Mouse (Mus musculus): ENCODE results near the gene Prr5l. TPM values are rescaled to one million over a fixed set of nuclear protein-coding genes. Genes with fewer than 3 reads are reported as not detected.

Prr5l gene
- polyA plus RNA-seq, 2 experiments: 1.4 to 1.7 TPM

GRCm38 (mm10) chr2:101754939-101755555 lies 127.8 kb downstream of the Prr5l start:
- ATAC-seq (ENCODE audit: insufficient read depth) (no peak), DNase-seq (ENCODE audit: low read depth in 3 of 3, low spot score in 3 of 3) (no peak)
- WGBS (ENCODE audit: insufficient replicate concordance): 11% methylated on average over 11 of the region's 11 CpGs
- Histone ChIP-seq H3K9ac (replicated peaks) (no peak overlapping the region), H3K4me3 (ENCODE audit: insufficient read depth in 1 of 2, low read depth in 2 of 2, low read length in 2 of 2) (no peak overlapping the region), H3K36me3 (replicated peaks; ENCODE audit: control insufficient read depth, insufficient read depth, low read depth) (no peaks in the 10 kb centered on the region), H3K4me1 (replicated peaks; ENCODE audit: control insufficient read depth in 2 of 2, insufficient read depth in 2 of 2, low read length in 1 of 2) (0 out of 4 replicates have a peak, but pooled peaks cover 0 to 3% of the 10 kb centered on the region in 2 experiments), H3K27me3 (ENCODE audit: control insufficient read depth, insufficient read depth, low read length) (no peaks in the 10 kb centered on the region), H3K4me2 (ENCODE audit: low read depth) (no peak overlapping the region), H3K27ac (no peak overlapping the region), H3K9me3 (ENCODE audit: control insufficient read depth, low read length) (no peaks in the 10 kb centered on the region)
- TF ChIP-seq CTCF (IDR thresholded peaks at IDR 0.05; ENCODE audit: low read depth) (no peak), EP300 (IDR thresholded peaks at IDR 0.05; ENCODE audit: low read depth) (no peak)

- Histone ChIP-seq H3K4me1 (replicated peaks; ENCODE audit: control insufficient read depth in 2 of 2, insufficient read depth in 2 of 2, low read length in 1 of 2) (0 out of 4 replicates have a peak, but pooled peaks cover 0 to 3% of the 10 kb centered on the region in 2 experiments), H3K27ac (no peak overlapping the region), H3K36me3 (replicated peaks; ENCODE audit: control insufficient read depth, insufficient read depth, low read depth) (no peaks in the 10 kb centered on the region), H3K9me3 (ENCODE audit: control insufficient read depth, low read length) (no peaks in the 10 kb centered on the region), H3K27me3 (ENCODE audit: control insufficient read depth, insufficient read depth, low read length) (no peaks in the 10 kb centered on the region), H3K4me2 (ENCODE audit: low read depth) (no peak overlapping the region), H3K9ac (replicated peaks) (no peak overlapping the region), H3K4me3 (ENCODE audit: insufficient read depth in 1 of 2, low read depth in 2 of 2, low read length in 2 of 2) (no peak overlapping the region)
- WGBS (ENCODE audit: insufficient replicate concordance): 56% methylated on average over 4 of the region's 4 CpGs
- ATAC-seq (ENCODE audit: insufficient read depth) (no peak), DNase-seq (ENCODE audit: low read depth in 3 of 3, low spot score in 3 of 3) (no peak)
- TF ChIP-seq CTCF (IDR thresholded peaks at IDR 0.05; ENCODE audit: low read depth) (no peak), EP300 (IDR thresholded peaks at IDR 0.05; ENCODE audit: low read depth) (no peak)
Observed at GRCm38 (mm10) chr2:101754428-101754827, 128.4 kb downstream of the Prr5l start.

DNA sequence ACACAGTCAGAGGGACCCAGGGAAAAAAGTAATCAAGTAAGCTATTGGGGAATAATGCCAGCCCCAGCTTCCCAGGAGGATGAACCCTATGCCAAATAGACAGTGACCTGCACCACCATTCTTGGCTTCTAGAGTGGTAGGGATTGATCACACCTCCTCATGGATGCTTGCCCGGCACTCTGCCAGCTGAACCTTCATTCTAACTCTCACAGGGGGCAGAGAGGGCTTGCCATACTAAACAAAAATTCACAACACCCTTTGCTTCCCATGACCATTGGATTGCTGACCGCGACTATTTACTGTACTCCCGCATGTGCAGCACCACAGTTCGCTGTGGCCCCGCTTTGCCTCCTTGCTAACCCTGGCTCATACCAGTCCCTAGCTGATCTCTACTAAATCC lies 129.8 kb downstream of the Prr5l start:
- 81% methylated on average over 6 of the region's 6 CpGs for WGBS (ENCODE audit: insufficient replicate concordance)
- H3K9ac ChIP-seq (replicated peaks): no peak overlapping the region
- ATAC-seq (ENCODE audit: insufficient read depth): no peak
- no peaks in the 10 kb centered on the region for H3K27me3 ChIP-seq (ENCODE audit: control insufficient read depth, insufficient read depth, low read length)
- TF ChIP-seq EP300 (IDR thresholded peaks at IDR 0.05; ENCODE audit: low read depth) (no peak), CTCF (IDR thresholded peaks at IDR 0.05; ENCODE audit: low read depth) (no peak)
- no peak overlapping the region for H3K4me3 ChIP-seq (ENCODE audit: insufficient read depth in 1 of 2, low read depth in 2 of 2, low read length in 2 of 2)
- H3K9me3 ChIP-seq (ENCODE audit: control insufficient read depth, low read length): no peaks in the 10 kb centered on the region
- H3K4me1 ChIP-seq (replicated peaks; ENCODE audit: control insufficient read depth in 2 of 2, insufficient read depth in 2 of 2, low read length in 1 of 2): 0 out of 4 replicates have a peak, but pooled peaks cover 0 to 3% of the 10 kb centered on the region in 2 experiments
- no peak overlapping the region for H3K27ac ChIP-seq
- DNase-seq (ENCODE audit: low read depth in 3 of 3, low spot score in 3 of 3): no peak
- no peaks in the 10 kb centered on the region for H3K36me3 ChIP-seq (replicated peaks; ENCODE audit: control insufficient read depth, insufficient read depth, low read depth)
- H3K4me2 ChIP-seq (ENCODE audit: low read depth): no peak overlapping the region

- Histone ChIP-seq H3K4me3 (ENCODE audit: insufficient read depth in 1 of 2, low read depth in 2 of 2, low read length in 2 of 2) (no peak overlapping the region), H3K4me2 (ENCODE audit: low read depth) (no peak overlapping the region), H3K9ac (replicated peaks) (no peak overlapping the region), H3K9me3 (ENCODE audit: control insufficient read depth, low read length) (no peaks in the 10 kb centered on the region), H3K4me1 (replicated peaks; ENCODE audit: control insufficient read depth in 2 of 2, insufficient read depth in 2 of 2, low read length in 1 of 2) (0 out of 4 replicates have a peak, but pooled peaks cover 0 to 1% of the 10 kb centered on the region in 2 experiments), H3K27me3 (ENCODE audit: control insufficient read depth, insufficient read depth, low read length) (no peaks in the 10 kb centered on the region), H3K36me3 (replicated peaks; ENCODE audit: control insufficient read depth, insufficient read depth, low read depth) (no peaks in the 10 kb centered on the region), H3K27ac (no peak overlapping the region)
- ATAC-seq (ENCODE audit: insufficient read depth) (no peak), DNase-seq (ENCODE audit: low read depth in 3 of 3, low spot score in 3 of 3) (no peak)
- no peak for TF ChIP-seq EP300 (IDR thresholded peaks at IDR 0.05; ENCODE audit: low read depth)
- no peak for TF ChIP-seq CTCF (IDR thresholded peaks at IDR 0.05; ENCODE audit: low read depth)
- WGBS (ENCODE audit: insufficient replicate concordance): 65% methylated on average over 7 of the region's 7 CpGs
Observed at GRCm38 (mm10) chr2:101752402-101752801, 130.4 kb downstream of the Prr5l start.

GRCm38 (mm10) chr2:101751236-101751922 lies 131.4 kb downstream of the Prr5l start:
- H3K4me2 ChIP-seq (ENCODE audit: low read depth): no peak overlapping the region
- no peak overlapping the region for H3K27ac ChIP-seq
- 31% methylated on average over 4 of the region's 4 CpGs for WGBS (ENCODE audit: insufficient replicate concordance)
- 0 out of 4 replicates have a peak, but pooled peaks cover 0 to 1% of the 10 kb centered on the region in 2 experiments for H3K4me1 ChIP-seq (replicated peaks; ENCODE audit: control insufficient read depth in 2 of 2, insufficient read depth in 2 of 2, low read length in 1 of 2)
- no peak for ATAC-seq (ENCODE audit: insufficient read depth)
- no peaks in the 10 kb centered on the region for H3K36me3 ChIP-seq (replicated peaks; ENCODE audit: control insufficient read depth, insufficient read depth, low read depth)
- H3K4me3 ChIP-seq (ENCODE audit: insufficient read depth in 1 of 2, low read depth in 2 of 2, low read length in 2 of 2): no peak overlapping the region
- no peak overlapping the region for H3K9ac ChIP-seq (replicated peaks)
- TF ChIP-seq CTCF (IDR thresholded peaks at IDR 0.05; ENCODE audit: low read depth) (no peak), EP300 (IDR thresholded peaks at IDR 0.05; ENCODE audit: low read depth) (no peak)
- no peaks in the 10 kb centered on the region for H3K9me3 ChIP-seq (ENCODE audit: control insufficient read depth, low read length)
- no peak for DNase-seq (ENCODE audit: low read depth in 3 of 3, low spot score in 3 of 3)
- H3K27me3 ChIP-seq (ENCODE audit: control insufficient read depth, insufficient read depth, low read length): no peaks in the 10 kb centered on the region
